ENCODE assay signal across 8 mouse cellular contexts in genomic region chr11:46436760-46437458, GRCm38 (mm10). TPM values are rescaled to one million over a fixed set of nuclear protein-coding genes. Genes with fewer than 3 reads are reported as not detected.
DNase-seq lines count a peak whose midpoint lies in the region; ATAC-seq and TF ChIP-seq lines count a peak whose summit lies in the region.

Gene Med7 (plus strand): TSS chr11:46436925.

- under 1% methylated on average over 55 of the region's 59 CpGs for WGBS in heart, embryonic 11.5 days (ENCODE audit: insufficient replicate concordance)
- under 1% methylated on average over 59 of the region's 59 CpGs for WGBS in kidney, embryonic 16.5 days
- whole genome bisulfite sequencing in liver, adult 2 months, result under 1% methylated on average over 59 of the region's 59 CpGs

- peak; percentile 52; the same call in 1 of the 2 replicates for TF ChIP-seq POLR2A in brain, embryonic 14.5 days (IDR thresholded peaks at IDR 0.05; ENCODE audit: borderline replicate concordance, extremely low read depth, insufficient read depth, insufficient read length, poor library complexity, severe bottlenecking)
- TF ChIP-seq POLR2A in liver, adult 2 months (IDR thresholded peaks at IDR 0.05; ENCODE audit: extremely low read depth, insufficient read depth, low read length), result peak; percentile 66; the same call in 1 of the 2 replicates
- TF ChIP-seq POLR2A in myocyte (IDR thresholded peaks at IDR 0.05; ENCODE audit: insufficient read length, low read depth), result peak; percentile 77

- no peaks in the 10 kb centered on the region for H3K27me3 ChIP-seq in C2C12 (ENCODE audit: control insufficient read depth, insufficient read depth, insufficient read length)
- H3K27me3 ChIP-seq in erythroblast, embryonic 14.5 days (ENCODE audit: control insufficient read depth), result no peaks in the 10 kb centered on the region
- no peaks in the 10 kb centered on the region for H3K27me3 ChIP-seq in heart, embryonic 11.5 days (ENCODE audit: control insufficient read depth, insufficient read depth, low read length)
- H3K27me3 ChIP-seq in kidney, embryonic 16.5 days (ENCODE audit: insufficient read depth, low read length), result no peaks in the 10 kb centered on the region
- no peaks in the 10 kb centered on the region for H3K27me3 ChIP-seq in liver, adult 2 months (ENCODE audit: control insufficient read depth, insufficient read depth, low read length)
- H3K27me3 ChIP-seq in myocyte (ENCODE audit: control insufficient read depth, insufficient read depth, insufficient read length), result no peaks in the 10 kb centered on the region
- no peaks in the 10 kb centered on the region for H3K27me3 ChIP-seq in splenic B cell, adult 2 months (ENCODE audit: control insufficient read depth, insufficient read depth, low read length, poor library complexity, severe bottlenecking)

- DNase-seq in brain, embryonic 14.5 days (ENCODE audit: low read depth), result peak; percentile 99
- DNase-seq in liver, adult 2 months (ENCODE audit: extremely low read depth, low read depth, low spot score), result peak; percentile 98
- DNase-seq in splenic B cell, adult 2 months (ENCODE audit: low read depth, low spot score), result peak; percentile 96

- peak within 1 kb of the TSS; percentile 65 for H3K4me2 ChIP-seq in heart, embryonic 11.5 days
- peak within 1 kb of the TSS; percentile 84 for H3K4me2 ChIP-seq in kidney, embryonic 16.5 days (replicated peaks; ENCODE audit: low read depth, low read length)
- H3K4me2 ChIP-seq in myocyte (ENCODE audit: low read depth), result peak within 1 kb of the TSS; percentile 98

- no peak for TF ChIP-seq CTCF in C2C12 (IDR thresholded peaks at IDR 0.05; ENCODE audit: control insufficient read depth, insufficient read depth, insufficient read length)
- TF ChIP-seq CTCF in brain, embryonic 14.5 days (IDR thresholded peaks at IDR 0.05; ENCODE audit: borderline replicate concordance, extremely low read depth, insufficient read depth, insufficient read length), result no peak
- no peak for TF ChIP-seq CTCF in liver, adult 2 months (IDR thresholded peaks at IDR 0.05; ENCODE audit: low read depth, low read length)

- H3K79me3 ChIP-seq in C2C12 (ENCODE audit: low read depth), result peaks cover 32% of the 10 kb centered on the region

- H3K4me3 ChIP-seq in C2C12 (ENCODE audit: insufficient read depth, poor library complexity, severe bottlenecking) (peak within 1 kb of the TSS; percentile 96), myocyte (peak within 1 kb of the TSS; percentile 82)
- H3K4me3 ChIP-seq in erythroblast, embryonic 14.5 days (replicated peaks), result peak within 1 kb of the TSS; percentile 73
- H3K4me3 ChIP-seq in heart, embryonic 11.5 days (ENCODE audit: low read depth, low read length), result peak within 1 kb of the TSS; percentile 93
- H3K4me3 ChIP-seq in kidney, embryonic 16.5 days (ENCODE audit: low read length), result peak within 1 kb of the TSS; percentile 99
- H3K4me3 ChIP-seq in liver, adult 2 months (ENCODE audit: insufficient read depth, low read depth, low read length), result peak within 1 kb of the TSS; percentile 87

- peak; percentile 97 for ATAC-seq in heart, embryonic 11.5 days (replicated peaks; ENCODE audit: insufficient number of reproducible peaks, low FRiP score, low TSS enrichment)
- ATAC-seq in kidney, embryonic 16.5 days (ENCODE audit: low FRiP score, low TSS enrichment), result peak; percentile 100

- peak within 1 kb of the TSS; percentile 91 for H3K27ac ChIP-seq in heart, embryonic 11.5 days (ENCODE audit: low read depth, low read length)
- H3K27ac ChIP-seq in kidney, embryonic 16.5 days (ENCODE audit: low read length), result peak within 1 kb of the TSS; percentile 96
- peak within 1 kb of the TSS; percentile 81 for H3K27ac ChIP-seq in liver, adult 2 months (replicated peaks; ENCODE audit: insufficient read depth, low read depth, low read length)

- peaks cover 35% of the 10 kb centered on the region for H3K36me3 ChIP-seq in C2C12 (ENCODE audit: control insufficient read depth, insufficient read depth)
- peaks cover 38% of the 10 kb centered on the region for H3K36me3 ChIP-seq in erythroblast, embryonic 14.5 days (ENCODE audit: control insufficient read depth)
- H3K36me3 ChIP-seq in heart, embryonic 11.5 days (ENCODE audit: control insufficient read depth, insufficient read depth, low read length), result peaks cover 3% of the 10 kb centered on the region; the same call in 1 of the 2 replicates
- peaks cover 10% of the 10 kb centered on the region for H3K36me3 ChIP-seq in kidney, embryonic 16.5 days (ENCODE audit: insufficient read depth, low read length)
- peaks cover 16% of the 10 kb centered on the region for H3K36me3 ChIP-seq in liver, adult 2 months (ENCODE audit: control insufficient read depth, insufficient read depth, low read length)
- H3K36me3 ChIP-seq in myocyte (ENCODE audit: control insufficient read depth, insufficient read depth), result peaks cover 17% of the 10 kb centered on the region
- H3K36me3 ChIP-seq in splenic B cell, adult 2 months (ENCODE audit: control insufficient read depth, insufficient read depth, low read length, poor library complexity, severe bottlenecking), result peaks cover 6% of the 10 kb centered on the region; the same call in 1 of the 2 replicates

- H3K9ac ChIP-seq in heart, embryonic 11.5 days (ENCODE audit: low read depth, low read length), result peak within 1 kb of the TSS; percentile 98
- H3K9ac ChIP-seq in kidney, embryonic 16.5 days (replicated peaks; ENCODE audit: low read length), result peak within 1 kb of the TSS; percentile 97
- peak within 1 kb of the TSS; percentile 89 for H3K9ac ChIP-seq in liver, adult 2 months (ENCODE audit: low read depth, low read length)

- peaks cover 61% of the 10 kb centered on the region for H3K4me1 ChIP-seq in erythroblast, embryonic 14.5 days (ENCODE audit: control insufficient read depth)
- H3K4me1 ChIP-seq in heart, embryonic 11.5 days (ENCODE audit: control insufficient read depth, insufficient read depth, low read length), result no peaks in the 10 kb centered on the region
- H3K4me1 ChIP-seq in kidney, embryonic 16.5 days (ENCODE audit: insufficient read depth, low read length), result peaks cover 9% of the 10 kb centered on the region
- peaks cover 10% of the 10 kb centered on the region for H3K4me1 ChIP-seq in liver, adult 2 months (ENCODE audit: control insufficient read depth, insufficient read depth, low read length)

- H3K9me3 ChIP-seq in erythroblast, embryonic 14.5 days (ENCODE audit: control insufficient read depth, low read length), result no peaks in the 10 kb centered on the region
- H3K9me3 ChIP-seq in heart, embryonic 11.5 days (replicated peaks; ENCODE audit: control insufficient read depth, low read length), result no peaks in the 10 kb centered on the region
- no peaks in the 10 kb centered on the region for H3K9me3 ChIP-seq in kidney, embryonic 16.5 days (ENCODE audit: low read length)

- H3ac ChIP-seq in C2C12 (ENCODE audit: control insufficient read depth, insufficient read length, low read depth) (peak within 1 kb of the TSS; percentile 100), myocyte (ENCODE audit: control insufficient read depth, insufficient read length) (peak within 1 kb of the TSS; percentile 38)

- H3K79me2 ChIP-seq in C2C12 (ENCODE audit: control insufficient read depth, insufficient read depth) (peaks cover 46% of the 10 kb centered on the region), myocyte (ENCODE audit: control insufficient read depth, insufficient read depth) (peaks cover 30% of the 10 kb centered on the region)
- no peaks in the 10 kb centered on the region; the same call in 1 of the 2 replicates for H3K79me2 ChIP-seq in liver, adult 2 months (ENCODE audit: control insufficient read depth, insufficient read depth, low read length)

TF ChIP-seq in C2C12, 6 proteins besides CTCF, POLR2A, EP300 and RAD21:
- TF ChIP-seq MAX (IDR thresholded peaks at IDR 0.05), result no peak
- no peak for TF ChIP-seq MYOD1 (IDR thresholded peaks at IDR 0.05; ENCODE audit: control insufficient read depth, insufficient read length, low read depth)
- no peak for TF ChIP-seq MYOG (IDR thresholded peaks at IDR 0.05; ENCODE audit: control insufficient read depth, extremely low read depth, insufficient read length)
- no peak for TF ChIP-seq FOSL1 (IDR thresholded peaks at IDR 0.05; ENCODE audit: insufficient read depth, low read length, poor library complexity, severe bottlenecking)
- TF ChIP-seq USF1 (IDR thresholded peaks at IDR 0.05; ENCODE audit: low read depth), result no peak
- TF ChIP-seq CEBPB (IDR thresholded peaks at IDR 0.05; ENCODE audit: low read depth), result no peak

TF ChIP-seq in myocyte, 11 proteins besides CTCF, POLR2A, EP300 and RAD21:
- peak; percentile 96 for TF ChIP-seq SRF (IDR thresholded peaks at IDR 0.05; ENCODE audit: control insufficient read depth, insufficient read length, low read depth)
- peak; percentile 56 for TF ChIP-seq POLR2AphosphoS2 (IDR thresholded peaks at IDR 0.05; ENCODE audit: insufficient read length, low read depth)
- no peak for TF ChIP-seq MAX (IDR thresholded peaks at IDR 0.05; ENCODE audit: low read depth)

RNA-seq across cellular contexts. Expression of gene Med7, which starts in this region (rescaled TPM):
- polyA plus RNA-seq in C2C12 (2012; fragmentation: generic; extraction: Trizol) (19.8 TPM), myocyte (2012; fragmentation: generic; extraction: Trizol) (33.1 TPM)
- polyA plus RNA-seq in brain, embryonic 14.5 days (2012; rRNA removed), result 37.1 and 45.2 TPM in 2 replicates
- polyA plus RNA-seq in erythroblast, embryonic 14.5 days (2012), result 19.9 and 26.4 TPM in 2 replicates
- polyA plus RNA-seq in heart, embryonic 11.5 days (2014; fragmentation: Nextera tagmentation; extraction: Ambion mirVana), result 57.8 and 60.1 TPM in 2 replicates
- polyA plus RNA-seq in kidney, embryonic 16.5 days (2015; fragmentation: Nextera tagmentation; extraction: Ambion mirVana), result 75.1 and 76.7 TPM in 2 replicates
- 12.0 and 14.8 TPM in 2 replicates for total RNA-seq in liver, adult 2 months (2014; rRNA removed)
- polyA plus RNA-seq in liver, adult 2 months (2012; rRNA removed), result 9.1 and 14.7 TPM in 2 replicates

Comparison
In these comparisons a context has a peak if more than half of its experiments do, and no peak if none do; other contexts are left out.
1. Peak in every context shown above with its lines: DNase-seq, ATAC-seq, H3K4me3 ChIP-seq and H3K27ac ChIP-seq.